Mouse (Mus musculus): ENCODE results near the gene Pacs2. TPM values are rescaled to one million over a fixed set of nuclear protein-coding genes. Genes with fewer than 3 reads are reported as not detected.

Gene Pacs2
- total RNA-seq, 2 experiments from 2014 or later = 35.5 to 35.9 TPM

GRCm38 (mm10) chr12:113073420-113074328 is 59.4 kb downstream of the Pacs2 start:
- DNase-seq (ENCODE audit: low spot score) = no peak
- intact Hi-C loops (cut with DNase I) = loop anchor here (2.0 to 10.0 kb wide), 2 partner anchors 117 to 199 kb away; no protein-coding TSS in a partner anchor

- DNase-seq (ENCODE audit: low spot score) = peak; percentile 74
- intact Hi-C loops (cut with DNase I) = loop anchor here (2.0 to 10.0 kb wide), 2 partner anchors 118 to 200 kb away; no protein-coding TSS in a partner anchor
These were observed 60.2 kb downstream of the Pacs2 start, which contains the start of gene Tex22 for GRCm38 (mm10) chr12:113074329-113075062. Tex22 (plus strand) TSS chr12:113074502.

GRCm38 (mm10) chr12:113075063-113075454 is 60.8 kb downstream of the Pacs2 start:
- DNase-seq (ENCODE audit: low spot score) = peak; percentile 69
- intact Hi-C loops (cut with DNase I) = loop anchor here (2.0 to 10.0 kb wide), 2 partner anchors 118 to 200 kb away; no protein-coding TSS in a partner anchor

GRCm38 (mm10) chr12:113075486-113075885 is 61.2 kb downstream of the Pacs2 start:
- no peak for DNase-seq (ENCODE audit: low spot score)
- intact Hi-C loops (cut with DNase I) = loop anchor here (2.0 to 10.0 kb wide), 2 partner anchors 119 to 201 kb away; no protein-coding TSS in a partner anchor

- intact Hi-C loops (cut with DNase I) = no loop called here
- no peak for DNase-seq (ENCODE audit: low spot score)
These were observed 73.0 kb downstream of the Pacs2 start for GRCm38 (mm10) chr12:113087276-113087675.

- intact Hi-C loops (cut with DNase I) = no loop called here
- DNase-seq (ENCODE audit: low spot score) = no peak
These were observed 73.7 kb downstream of the Pacs2 start for GRCm38 (mm10) chr12:113088026-113088425.

- DNase-seq (ENCODE audit: low spot score) = no peak
- intact Hi-C loops (cut with DNase I) = no loop called here
These were observed 74.8 kb downstream of the Pacs2 start for GRCm38 (mm10) chr12:113089107-113089506.

GRCm38 (mm10) chr12:113090053-113090452 is 75.7 kb downstream of the Pacs2 start:
- intact Hi-C loops (cut with DNase I) = no loop called here
- no peak for DNase-seq (ENCODE audit: low spot score)

- intact Hi-C loops (cut with DNase I) = no loop called here
- DNase-seq (ENCODE audit: low spot score) = no peak
These were observed 82.7 kb downstream of the Pacs2 start for GRCm38 (mm10) chr12:113097040-113097439.

- DNase-seq (ENCODE audit: low spot score) = no peak
- intact Hi-C loops (cut with DNase I) = no loop called here
These were observed 83.5 kb downstream of the Pacs2 start, which contains the start of gene Mta1 for GRCm38 (mm10) chr12:113097749-113098281. Mta1 (plus strand) TSS chr12:113098278.

- intact Hi-C loops (cut with DNase I) = no loop called here
- DNase-seq (ENCODE audit: low spot score) = no peak
These were observed 84.3 kb downstream of the Pacs2 start for GRCm38 (mm10) chr12:113098530-113099151.

- no peak for DNase-seq (ENCODE audit: low spot score)
- intact Hi-C loops (cut with DNase I) = loop anchor here (5.0 kb wide), 2 partner anchors 142 to 222 kb away; no protein-coding TSS in a partner anchor
These were observed 85.3 kb downstream of the Pacs2 start for GRCm38 (mm10) chr12:113099470-113100237.

- no peak for DNase-seq (ENCODE audit: low spot score)
These were observed 86.3 kb downstream of the Pacs2 start for GRCm38 (mm10) chr12:113100448-113101076.

GRCm38 (mm10) chr12:113101251-113101960 is 87.1 kb downstream of the Pacs2 start:
- intact Hi-C loops (cut with DNase I) = loop anchor here (5.0 kb wide), 2 partner anchors 144 to 224 kb away; no protein-coding TSS in a partner anchor
- DNase-seq (ENCODE audit: low spot score) = no peak

More at GRCm38 (mm10) chr12:113100448-113101076, 86.3 kb downstream of the Pacs2 start:
- intact Hi-C loops (cut with DNase I) = loop anchor here (5.0 kb wide), 2 partner anchors 143 to 223 kb away; no protein-coding TSS in a partner anchor

- intact Hi-C loops (cut with DNase I) = loop anchor here (5.0 kb wide), 2 partner anchors 145 to 225 kb away; no protein-coding TSS in a partner anchor
- no peak for DNase-seq (ENCODE audit: low spot score)
These were observed 88.2 kb downstream of the Pacs2 start for GRCm38 (mm10) chr12:113102461-113102860.

GRCm38 (mm10) chr12:113103846-113104451 is 89.6 kb downstream of the Pacs2 start:
- intact Hi-C loops (cut with DNase I) = loop anchor here (5.0 kb wide), 2 partner anchors 147 to 227 kb away; no protein-coding TSS in a partner anchor

GRCm38 (mm10) chr12:113106386-113106785 is 92.1 kb downstream of the Pacs2 start:
- no peak for DNase-seq (ENCODE audit: low spot score)
- intact Hi-C loops (cut with DNase I) = no loop called here

More at GRCm38 (mm10) chr12:113103846-113104451, 89.6 kb downstream of the Pacs2 start:
- no peak for DNase-seq (ENCODE audit: low spot score)

Measured in heart, postnatal 25 days (tissue).